Mouse (Mus musculus) layer of hippocampus, adult 18-20 months (tissue): Measurements from ENCODE around the gene Siglece. TPM values are rescaled to one million over a fixed set of nuclear protein-coding genes. Genes with fewer than 3 reads are reported as not detected.
"Not testable (repeated sequence)": the region's sequence is repeated elsewhere in the genome, so short reads cannot be mapped to it uniquely, and the experiment has no call there.

Source experiments
- DNase-seq, 2 experiments: peaks; one replicate each; pipeline ENCODE4 v3.0.0; 2022; ENCODE audit warnings: low spot score in 2 of 2
- long read RNA-seq: library from polyadenylated mRNA; stranded (forward); transcript quantifications from one replicate; pipeline ENCODE4 v2.0.0, GENCODE M21; 2021
- total RNA-seq, 2 experiments: library from RNA; stranded (reverse); gene quantifications; 2 replicates each; pipeline ENCODE4 v1.2.3; 2021

Siglece gene
- total RNA-seq: 1 to 10 TPM; 1.2 to 1.5 TPM
- long read RNA-seq: 0 reads

GRCm38 (mm10) chr7:43660002-43660401, at the start of gene Siglece:
Gene Siglece (minus strand): TSS chr7:43660161.
- no peak for DNase-seq

GRCm38 (mm10) chr7:43690118-43690517, 30.2 kb upstream of the Siglece start, which contains the start of gene Klk14:
Gene Klk14 (plus strand): TSS chr7:43690418.
- DNase-seq: no peak

- DNase-seq: no peak
Observed at GRCm38 (mm10) chr7:43685088-43685487, 25.1 kb upstream of the Siglece start.

- not testable (repeated sequence) for DNase-seq
Observed at GRCm38 (mm10) chr7:43682511-43682910, 22.6 kb upstream of the Siglece start.

- DNase-seq: peak; percentile 42 to 80
Observed at GRCm38 (mm10) chr7:43680960-43681359, 21.0 kb upstream of the Siglece start.

GRCm38 (mm10) chr7:43678517-43678916, 18.6 kb upstream of the Siglece start:
- DNase-seq: peak in 1 of 2 experiments; percentile 56

GRCm38 (mm10) chr7:43675091-43675490, 15.1 kb upstream of the Siglece start:
- DNase-seq: no peak

GRCm38 (mm10) chr7:43672581-43673260, 12.8 kb upstream of the Siglece start:
- no peak for DNase-seq

- DNase-seq: peak; percentile 87 to 97
Observed at GRCm38 (mm10) chr7:43671809-43672580, 12.0 kb upstream of the Siglece start, which contains the start of gene Ctu1. Gene Ctu1 (plus strand): TSS chr7:43672016.

GRCm38 (mm10) chr7:43671064-43671808, 11.3 kb upstream of the Siglece start:
- no peak for DNase-seq

- DNase-seq: no peak
Observed at GRCm38 (mm10) chr7:43668582-43668981, 8.6 kb upstream of the Siglece start.

- not testable (repeated sequence) for DNase-seq
Observed at GRCm38 (mm10) chr7:43667221-43667620, 7.3 kb upstream of the Siglece start.

- DNase-seq: no peak
Observed at GRCm38 (mm10) chr7:43662804-43663203, 2.8 kb upstream of the Siglece start.

GRCm38 (mm10) chr7:43656232-43656631, 3.7 kb downstream of the Siglece start:
- DNase-seq: no peak

GRCm38 (mm10) chr7:43654519-43654918, 5.4 kb downstream of the Siglece start:
- no peak for DNase-seq

GRCm38 (mm10) chr7:43652683-43653082, 7.3 kb downstream of the Siglece start:
- DNase-seq: no peak

GRCm38 (mm10) chr7:43643046-43643652, 16.8 kb downstream of the Siglece start:
- no peak for DNase-seq

- DNase-seq: no peak
Observed at GRCm38 (mm10) chr7:43642587-43642986, 17.4 kb downstream of the Siglece start.

GRCm38 (mm10) chr7:43637118-43637517, 22.8 kb downstream of the Siglece start:
- DNase-seq: no peak

- no peak for DNase-seq
Observed at GRCm38 (mm10) chr7:43636194-43636593, 23.8 kb downstream of the Siglece start.

GRCm38 (mm10) chr7:43634500-43634899, 25.5 kb downstream of the Siglece start, which contains the start of gene Ceacam18:
Gene Ceacam18 (plus strand): TSS chr7:43634707.
- no peak for DNase-seq
